Mouse (Mus musculus) embryonic facial prominence, embryonic 12.5 days (tissue): ENCODE data around the gene Rrp7a. TPM values are rescaled to one million over a fixed set of nuclear protein-coding genes. Genes with fewer than 3 reads are reported as not detected.

Experiments used
- ATAC-seq: fragments of 200-750 bp; cut with Nextera tagmentation; 2 replicates; pipeline ENCODE4 v1.8.0; 2017; ENCODE audit not compliant: insufficient number of reproducible peaks, insufficient read depth, low FRiP score, low TSS enrichment
- H3K27ac ChIP-seq: fragments of 300-500 bp; sonication (generic); 2 replicates; pipeline ENCODE4 v1.5.1; 2016; ENCODE audit warnings: mild to moderate bottlenecking
- H3K27me3 ChIP-seq: fragments of 300-500 bp; sonication (generic); 2 replicates; pipeline ENCODE4 v1.6.1; 2016; ENCODE audit warnings: mild to moderate bottlenecking, moderate library complexity
- H3K36me3 ChIP-seq: fragments of 300-500 bp; sonication (generic); 2 replicates; pipeline ENCODE4 v1.6.1; 2016; ENCODE audit warnings: mild to moderate bottlenecking
- H3K4me1 ChIP-seq: fragments of 300-500 bp; sonication (generic); 2 replicates; pipeline ENCODE4 v1.6.1; 2016
- H3K4me2 ChIP-seq: fragments of 300-500 bp; sonication (generic); replicated peaks from 2 replicates; pipeline ENCODE4 v1.6.1; 2016; ENCODE audit warnings: mild to moderate bottlenecking, moderate library complexity
- H3K4me3 ChIP-seq: fragments of 300-500 bp; sonication (generic); 2 replicates; pipeline ENCODE4 v1.5.1; 2016; ENCODE audit warnings: mild to moderate bottlenecking
- H3K9ac ChIP-seq: fragments of 300-500 bp; sonication (generic); 2 replicates; pipeline ENCODE4 v1.6.1; 2016; ENCODE audit warnings: mild to moderate bottlenecking, moderate library complexity
- H3K9me3 ChIP-seq: fragments of 300-500 bp; sonication (generic); 2 replicates; pipeline ENCODE4 v1.6.1; 2016; ENCODE audit warnings: mild to moderate bottlenecking, moderate library complexity
- WGBS: fragments of 180-500 bp; shearing (Covaris S2); methylation state at CpG from one replicate; pipeline ENCODE4 v1.1.7; 2016; 5-methylcytosine and 5-hydroxymethylcytosine counted together
- polyA plus RNA-seq: library from polyadenylated mRNA; unstranded; fragments of >200 nt; fragmentation: Nextera tagmentation; extraction: Ambion mirVana; gene quantifications from 2 replicates; pipeline ENCODE4 v1.2.1, GENCODE M21; 2016

Rrp7a gene
- 52.3 and 59.3 TPM in 2 replicates for polyA plus RNA-seq

- Histone ChIP-seq H3K4me3 (peak within 1 kb of the TSS; percentile 86), H3K27me3 (no peaks in the 10 kb centered on the region), H3K4me2 (peak within 1 kb of the TSS; percentile 80), H3K27ac (peak within 1 kb of the TSS; percentile 88), H3K9me3 (no peaks in the 10 kb centered on the region), H3K9ac (peak within 1 kb of the TSS; percentile 71), H3K36me3 (peaks cover 43% of the 10 kb centered on the region), H3K4me1 (peaks cover 4% of the 10 kb centered on the region; the same call in 1 of the 2 replicates)
- 10% methylated on average over 32 of the region's 32 CpGs for WGBS
- ATAC-seq: peak; percentile 87
Observed at GRCm38 (mm10) chr15:83122566-83123145, at the start of gene Rrp7a. Rrp7a (minus strand) TSS chr15:83122801.

DNA sequence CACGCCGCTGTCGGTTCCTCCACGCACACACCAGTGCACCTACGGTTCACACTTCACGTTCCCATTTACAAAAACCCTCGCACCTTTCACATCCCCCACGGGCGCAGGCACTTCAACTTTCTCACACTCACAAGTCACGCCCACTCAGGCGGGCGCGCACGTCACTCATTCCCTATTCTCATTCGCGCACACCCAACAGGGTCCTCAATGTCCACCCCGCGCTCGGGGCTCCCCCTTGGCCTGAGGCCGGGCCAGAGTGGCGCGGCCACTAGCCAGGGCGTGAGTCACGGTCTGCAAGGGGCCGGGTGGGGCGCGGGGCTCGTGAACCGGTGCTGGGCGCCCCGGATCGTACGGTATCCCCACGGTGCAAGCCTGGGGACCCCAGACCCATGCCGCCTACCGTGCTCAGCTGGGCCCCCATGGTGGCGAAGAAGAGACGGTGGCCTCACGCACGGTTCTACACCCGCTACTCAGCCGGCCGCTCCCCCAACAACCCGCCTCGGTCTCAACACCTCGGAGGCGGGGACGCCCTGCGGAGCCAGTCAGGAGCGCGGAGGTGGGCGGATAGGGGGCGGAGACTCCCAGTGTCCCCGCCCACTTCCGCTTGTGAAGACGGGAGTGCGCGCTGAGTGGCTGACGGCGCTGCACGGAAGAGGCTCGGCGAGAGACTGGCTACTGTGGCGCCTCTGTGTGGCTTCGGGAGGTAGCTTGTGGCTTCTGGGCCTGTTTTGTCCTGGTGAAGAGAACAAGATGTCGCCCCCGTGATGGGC lies 49.3 kb upstream of the Rrp7a start:
- peak; percentile 97 for ATAC-seq
- Histone ChIP-seq H3K27me3 (no peaks in the 10 kb centered on the region), H3K4me2 (peak overlapping the region; percentile 87), H3K36me3 (no peaks in the 10 kb centered on the region), H3K9ac (peak overlapping the region; percentile 85), H3K27ac (peak overlapping the region; percentile 84), H3K9me3 (no peaks in the 10 kb centered on the region), H3K4me1 (peaks cover 25% of the 10 kb centered on the region), H3K4me3 (peak overlapping the region; percentile 93)
- WGBS: 2% methylated on average over 67 of the region's 67 CpGs

DNA sequence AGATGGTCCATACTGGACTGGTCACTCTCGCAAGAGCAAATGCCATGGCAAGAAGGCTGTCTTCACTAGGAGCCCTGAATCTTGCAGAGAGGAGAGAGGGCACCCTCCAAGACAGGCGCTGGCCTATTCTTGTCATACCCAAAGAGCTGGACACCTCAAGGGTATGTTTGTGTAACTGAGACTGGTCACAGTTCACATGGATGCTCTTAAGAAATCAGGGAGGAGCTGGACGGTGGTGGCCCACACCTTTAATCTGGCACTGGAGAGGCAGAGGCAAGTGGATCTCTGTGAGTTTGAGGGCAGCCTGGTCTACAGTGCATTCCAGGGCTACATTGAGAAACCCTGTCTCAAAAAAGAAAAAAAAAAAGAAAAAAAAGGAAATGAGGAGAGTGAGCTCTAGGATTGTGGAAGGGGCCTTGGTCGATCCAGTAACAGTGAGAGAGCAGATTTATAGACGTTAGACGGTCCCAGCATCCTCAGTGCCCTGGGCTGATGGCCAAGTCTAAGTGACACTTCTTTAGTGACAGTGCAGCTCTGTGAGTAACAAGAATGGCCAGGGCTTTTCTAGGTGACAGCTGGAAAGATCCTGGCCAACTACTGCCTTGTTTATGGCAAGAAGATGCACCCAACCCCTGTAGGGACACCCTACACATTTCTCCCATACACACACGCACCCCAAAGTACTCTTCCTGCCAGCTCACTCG lies 48.5 kb upstream of the Rrp7a start:
- no peak for ATAC-seq
- 64% methylated on average over 8 of the region's 8 CpGs for WGBS
- no peaks in the 10 kb centered on the region for H3K36me3 ChIP-seq
- peak overlapping the region; percentile 85 for H3K9ac ChIP-seq
- H3K4me2 ChIP-seq: peak overlapping the region; percentile 87
- peak overlapping the region; percentile 93 for H3K4me3 ChIP-seq
- no peaks in the 10 kb centered on the region for H3K27me3 ChIP-seq
- H3K27ac ChIP-seq: peak overlapping the region; percentile 84; the same call in 1 of the 2 replicates
- peaks cover 25% of the 10 kb centered on the region for H3K4me1 ChIP-seq
- no peaks in the 10 kb centered on the region for H3K9me3 ChIP-seq

DNA sequence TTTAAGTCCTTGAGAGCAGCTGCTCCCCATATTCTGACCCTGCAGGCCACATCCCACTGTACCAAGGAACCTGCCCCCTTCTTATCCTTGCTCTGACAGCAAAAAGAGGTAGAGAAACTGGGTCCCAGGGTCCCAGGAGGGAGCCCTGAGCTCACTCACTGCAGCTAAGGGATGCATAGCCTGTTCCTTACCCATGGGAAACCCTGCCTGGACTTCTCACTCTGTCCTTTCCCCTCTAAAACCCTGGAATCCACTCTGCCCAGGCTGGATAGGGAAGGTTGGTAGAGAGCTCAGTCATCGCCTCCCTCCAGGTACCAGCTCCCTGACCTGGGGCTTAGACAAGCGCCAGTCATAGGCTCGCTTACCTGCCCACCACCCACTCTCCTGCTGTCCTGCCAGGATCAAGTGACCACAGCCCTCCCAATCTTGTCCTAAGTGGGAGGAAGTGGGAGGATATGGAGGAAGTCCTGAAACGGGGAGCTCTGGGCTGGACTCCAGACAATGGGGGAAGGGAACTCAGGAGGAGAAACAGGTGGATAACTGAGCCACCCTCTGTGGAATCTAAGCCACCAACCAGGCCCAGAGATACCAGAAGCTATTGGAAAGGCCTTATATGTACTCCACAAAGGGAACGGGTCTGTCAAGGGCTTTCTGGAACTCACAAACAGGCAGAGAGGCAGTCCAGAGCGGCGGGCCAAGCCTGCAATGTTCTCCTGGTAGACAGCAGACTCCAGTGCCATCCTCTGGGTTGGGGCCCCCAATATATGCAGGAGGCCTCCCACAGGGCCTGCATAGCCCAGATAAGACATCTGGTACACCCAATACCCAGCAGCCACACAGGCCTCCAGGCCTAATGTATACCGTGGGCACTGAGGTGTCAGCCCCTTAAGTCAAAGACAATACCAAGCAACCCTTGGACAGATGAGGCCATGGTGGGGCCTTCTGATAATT lies 47.4 kb upstream of the Rrp7a start:
- ATAC-seq: no peak
- Histone ChIP-seq H3K36me3 (peaks cover under 1% of the 10 kb centered on the region; the same call in 1 of the 2 replicates), H3K4me1 (peaks cover 26% of the 10 kb centered on the region), H3K4me2 (no peak overlapping the region), H3K9ac (peak overlapping the region; percentile 32; the same call in 1 of the 2 replicates), H3K27me3 (no peaks in the 10 kb centered on the region), H3K4me3 (no peak overlapping the region), H3K27ac (0 out of 2 replicates have a peak overlapping the region, but pooled peaks have one; percentile 6), H3K9me3 (no peaks in the 10 kb centered on the region)
- 84% methylated on average over 8 of the region's 8 CpGs for WGBS

DNA sequence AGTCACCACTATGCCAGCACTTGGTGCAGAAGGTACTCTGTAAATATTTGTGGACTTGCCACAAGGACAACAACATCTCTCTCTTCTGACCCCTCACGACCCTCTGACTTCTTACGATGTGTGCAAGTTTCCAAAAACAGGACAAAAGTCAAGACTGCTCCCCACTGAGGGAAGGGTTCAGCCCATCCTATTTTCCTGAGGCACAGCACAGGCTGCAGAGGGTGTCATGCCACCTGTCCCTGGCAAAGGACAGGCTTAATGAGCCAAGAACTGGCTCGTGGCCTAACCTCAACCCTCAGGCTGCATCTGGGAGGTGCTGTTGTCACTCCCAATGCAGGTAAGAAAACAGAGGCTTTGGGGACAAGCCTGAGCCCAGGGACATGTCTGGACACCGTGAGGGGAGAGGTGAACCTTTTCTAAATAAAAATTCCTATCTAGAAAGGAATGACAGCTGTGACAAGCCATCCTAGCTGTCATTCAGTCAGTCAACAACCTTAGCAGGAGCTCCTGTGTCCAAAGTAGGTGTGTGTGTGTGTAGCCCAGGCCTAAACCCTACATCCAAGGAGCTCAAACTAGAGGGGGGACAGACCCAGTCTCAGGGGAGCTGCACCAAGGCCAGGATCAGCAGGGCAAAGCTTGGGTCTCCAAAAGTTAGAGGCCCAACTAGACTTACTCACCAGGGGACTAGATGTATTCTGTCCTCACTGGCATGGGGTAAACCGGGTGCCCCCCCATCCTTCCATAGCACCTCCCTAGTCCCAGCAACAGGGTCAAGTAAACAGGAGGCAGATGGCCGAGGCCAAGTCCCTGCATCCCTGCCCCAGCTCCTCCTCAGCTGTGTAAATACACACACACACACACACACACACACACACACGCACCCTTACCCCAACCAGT lies 46.5 kb upstream of the Rrp7a start:
- Histone ChIP-seq H3K27ac (no peak overlapping the region), H3K36me3 (peaks cover 5% of the 10 kb centered on the region; the same call in 1 of the 2 replicates), H3K27me3 (no peaks in the 10 kb centered on the region), H3K4me2 (no peak overlapping the region), H3K9ac (0 out of 2 replicates have a peak overlapping the region, but pooled peaks have one; percentile 32), H3K4me3 (no peak overlapping the region), H3K4me1 (peaks cover 29% of the 10 kb centered on the region), H3K9me3 (no peaks in the 10 kb centered on the region)
- ATAC-seq: no peak
- 72% methylated on average over 7 of the region's 7 CpGs for WGBS

GRCm38 (mm10) chr15:83168311-83168710 lies 45.7 kb upstream of the Rrp7a start:
- H3K27ac ChIP-seq: no peak overlapping the region
- 78% methylated on average over 3 of the region's 3 CpGs for WGBS
- no peak overlapping the region for H3K4me3 ChIP-seq
- no peaks in the 10 kb centered on the region for H3K9me3 ChIP-seq
- no peak for ATAC-seq
- H3K4me2 ChIP-seq: no peak overlapping the region
- H3K9ac ChIP-seq: no peak overlapping the region
- peaks cover 5% of the 10 kb centered on the region; the same call in 1 of the 2 replicates for H3K36me3 ChIP-seq
- H3K4me1 ChIP-seq: peaks cover 29% of the 10 kb centered on the region
- H3K27me3 ChIP-seq: no peaks in the 10 kb centered on the region

DNA sequence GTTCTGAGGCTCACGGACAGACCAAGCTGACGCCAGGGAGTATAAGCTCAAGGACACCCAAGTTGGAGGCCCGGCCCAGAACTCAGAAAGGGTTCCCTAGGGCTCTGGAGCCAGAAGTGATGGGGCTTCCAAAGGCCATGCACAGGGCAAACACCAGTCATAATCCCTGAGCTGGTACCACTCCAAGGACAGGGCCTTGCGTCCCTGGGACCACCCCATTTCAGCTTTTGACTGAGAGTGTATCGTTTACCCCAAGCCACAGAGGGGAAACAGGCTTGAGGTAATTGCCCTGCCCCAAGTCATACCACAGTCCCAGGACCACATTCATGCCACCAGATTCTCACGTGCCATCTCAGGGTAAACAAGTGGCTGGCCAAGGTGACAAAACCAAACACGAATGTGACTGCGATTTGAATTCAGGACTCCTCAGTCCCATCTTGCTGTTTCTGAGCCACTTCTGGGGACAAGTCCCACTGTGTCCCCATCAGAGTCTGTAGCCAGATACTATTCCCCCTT lies 45.0 kb upstream of the Rrp7a start:
- no peak overlapping the region for H3K9ac ChIP-seq
- H3K36me3 ChIP-seq: peaks cover 9% of the 10 kb centered on the region; the same call in 1 of the 2 replicates
- 0 out of 2 replicates have a peak overlapping the region, but pooled peaks have one; percentile 3 for H3K4me2 ChIP-seq
- peak overlapping the region; percentile 60 for H3K27ac ChIP-seq
- no peak overlapping the region for H3K4me3 ChIP-seq
- H3K27me3 ChIP-seq: no peaks in the 10 kb centered on the region
- H3K4me1 ChIP-seq: peaks cover 24% of the 10 kb centered on the region
- ATAC-seq: no peak
- no peaks in the 10 kb centered on the region for H3K9me3 ChIP-seq
- 85% methylated on average over 8 of the region's 8 CpGs for WGBS

DNA sequence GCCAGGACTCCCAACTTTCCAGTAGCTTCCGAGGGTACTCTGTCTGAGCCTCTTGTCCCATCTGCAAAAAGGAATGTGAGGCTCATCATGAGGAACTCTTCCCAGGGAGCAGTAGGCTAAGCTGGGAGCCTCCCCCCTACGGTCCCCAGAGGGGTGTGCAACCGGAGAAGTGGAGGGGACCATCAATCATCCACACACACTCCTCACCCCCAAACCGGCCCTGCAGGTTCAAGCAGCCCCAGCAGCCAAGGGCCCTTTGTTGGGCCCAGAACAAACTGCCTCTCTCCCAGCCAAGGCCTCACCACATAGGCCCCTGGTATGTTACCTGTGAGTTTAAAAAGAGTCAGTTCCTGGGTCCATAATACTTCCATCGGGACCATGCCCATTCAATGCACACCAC lies 44.5 kb upstream of the Rrp7a start:
- peaks cover 11% of the 10 kb centered on the region; the same call in 1 of the 2 replicates for H3K36me3 ChIP-seq
- H3K4me3 ChIP-seq: no peak overlapping the region
- peak overlapping the region; percentile 60 for H3K27ac ChIP-seq
- H3K4me2 ChIP-seq: 0 out of 2 replicates have a peak overlapping the region, but pooled peaks have one; percentile 3
- no peak overlapping the region for H3K9ac ChIP-seq
- H3K27me3 ChIP-seq: no peaks in the 10 kb centered on the region
- 72% methylated on average over 5 of the region's 5 CpGs for WGBS
- no peaks in the 10 kb centered on the region for H3K9me3 ChIP-seq
- ATAC-seq: no peak
- peaks cover 23% of the 10 kb centered on the region for H3K4me1 ChIP-seq

- no peak overlapping the region for H3K4me3 ChIP-seq
- ATAC-seq: no peak
- H3K4me1 ChIP-seq: peaks cover 23% of the 10 kb centered on the region
- H3K9ac ChIP-seq: no peak overlapping the region
- H3K27ac ChIP-seq: peak overlapping the region; percentile 55; the same call in 1 of the 2 replicates
- no peaks in the 10 kb centered on the region for H3K9me3 ChIP-seq
- no peaks in the 10 kb centered on the region for H3K27me3 ChIP-seq
- no peak overlapping the region for H3K4me2 ChIP-seq
- 89% methylated on average over 3 of the region's 3 CpGs for WGBS
- peaks cover 15% of the 10 kb centered on the region for H3K36me3 ChIP-seq
Observed at GRCm38 (mm10) chr15:83166642-83167041, 44.0 kb upstream of the Rrp7a start.
